8 mouse cellular contexts compared by ENCODE assay signal in genomic region chr14:25420987-25421386, GRCm38 (mm10). TPM values are rescaled to one million over a fixed set of nuclear protein-coding genes. Genes with fewer than 3 reads are reported as not detected.
DNase-seq lines count a peak whose midpoint lies in the region; ATAC-seq and TF ChIP-seq lines count a peak whose summit lies in the region.

No protein-coding gene starts in this region.

- no peak overlapping the region for H3K4me2 ChIP-seq in heart, embryonic 12.5 days
- no peak overlapping the region for H3K4me2 ChIP-seq in kidney, postnatal 0 days (ENCODE audit: low read length)
- no peak overlapping the region for H3K4me2 ChIP-seq in stomach, embryonic 15.5 days

- DNase-seq in cerebellum, adult 11-12 months, result no peak
- peak; percentile 70 for DNase-seq in adrenal gland, postnatal 25 days
- no peak for DNase-seq in kidney, postnatal 0 days (ENCODE audit: low spot score)
- no peak for DNase-seq in T-cell, adult 2 months (ENCODE audit: low spot score)

- peak; percentile 2; the same call in 1 of the 2 replicates for ATAC-seq in cerebellum, adult (ENCODE audit: insufficient number of reproducible peaks, low FRiP score, low TSS enrichment)
- ATAC-seq in heart, embryonic 12.5 days (ENCODE audit: insufficient number of reproducible peaks, low FRiP score), result no peak
- 0 out of 2 replicates have a peak, but pooled peaks have one; percentile 44 for ATAC-seq in kidney, postnatal 0 days (replicated peaks; ENCODE audit: low FRiP score, low read depth)
- ATAC-seq in stomach, embryonic 15.5 days (ENCODE audit: insufficient read depth, low FRiP score, low read depth), result no peak
- no peak for ATAC-seq in frontal cortex, adult (ENCODE audit: low TSS enrichment)

- 84% methylated on average over 1 of the region's 1 CpGs for WGBS in heart, embryonic 12.5 days
- 89% methylated on average over 1 of the region's 1 CpGs for WGBS in kidney, postnatal 0 days
- WGBS in stomach, embryonic 15.5 days, result 87% methylated on average over 1 of the region's 1 CpGs

- H3K9ac ChIP-seq in heart, embryonic 12.5 days, result no peak overlapping the region
- no peak overlapping the region for H3K9ac ChIP-seq in kidney, postnatal 0 days (ENCODE audit: low read depth, low read length)
- no peak overlapping the region for H3K9ac ChIP-seq in stomach, embryonic 15.5 days

- no peaks in the 10 kb centered on the region for H3K36me3 ChIP-seq in heart, embryonic 12.5 days
- H3K36me3 ChIP-seq in kidney, postnatal 0 days (ENCODE audit: insufficient read depth, low read length), result no peaks in the 10 kb centered on the region
- no peaks in the 10 kb centered on the region for H3K36me3 ChIP-seq in stomach, embryonic 15.5 days

- no peak overlapping the region for H3K4me3 ChIP-seq in heart, embryonic 12.5 days
- H3K4me3 ChIP-seq in kidney, postnatal 0 days (replicated peaks; ENCODE audit: low read depth, low read length), result no peak overlapping the region
- no peak overlapping the region for H3K4me3 ChIP-seq in stomach, embryonic 15.5 days (replicated peaks)

- no peaks in the 10 kb centered on the region for H3K27me3 ChIP-seq in heart, embryonic 12.5 days (replicated peaks)
- H3K27me3 ChIP-seq in kidney, postnatal 0 days (ENCODE audit: insufficient read depth, low read length), result no peaks in the 10 kb centered on the region
- H3K27me3 ChIP-seq in stomach, embryonic 15.5 days (replicated peaks), result no peaks in the 10 kb centered on the region

- 0 out of 2 replicates have a peak, but pooled peaks cover 3% of the 10 kb centered on the region for H3K9me3 ChIP-seq in heart, embryonic 12.5 days (replicated peaks)
- H3K9me3 ChIP-seq in kidney, postnatal 0 days (replicated peaks; ENCODE audit: low read length), result no peaks in the 10 kb centered on the region
- H3K9me3 ChIP-seq in stomach, embryonic 15.5 days, result no peaks in the 10 kb centered on the region

- peak overlapping the region; percentile 40 for H3K27ac ChIP-seq in heart, embryonic 12.5 days (ENCODE audit: poor library complexity, severe bottlenecking)
- no peak overlapping the region for H3K27ac ChIP-seq in kidney, postnatal 0 days
- peak overlapping the region; percentile 79 for H3K27ac ChIP-seq in stomach, embryonic 15.5 days

- no peak for TF ChIP-seq CTCF in kidney, postnatal 0 days (IDR thresholded peaks at IDR 0.05; ENCODE audit: low read depth)

- peaks cover 68% of the 10 kb centered on the region for H3K4me1 ChIP-seq in heart, embryonic 12.5 days (replicated peaks)
- peaks cover 7% of the 10 kb centered on the region; the same call in 1 of the 2 replicates for H3K4me1 ChIP-seq in kidney, postnatal 0 days (replicated peaks; ENCODE audit: insufficient read depth, low read length)
- peaks cover 30% of the 10 kb centered on the region for H3K4me1 ChIP-seq in stomach, embryonic 15.5 days

RNA-seq across cellular contexts. Expression of gene Zmiz1, which starts 38.0 kb away (rescaled TPM):
- total RNA-seq in adrenal gland, postnatal 25 days (2021), result 125 and 153 TPM in 2 replicates
- polyA plus RNA-seq in heart, embryonic 12.5 days (2016; fragmentation: Nextera tagmentation; extraction: Ambion mirVana), result 34.2 and 41.4 TPM in 2 replicates
- polyA plus RNA-seq in kidney, postnatal 0 days (2015; fragmentation: Nextera tagmentation; extraction: Ambion mirVana), result 25.0 and 26.6 TPM in 2 replicates
- 29.0 and 31.3 TPM in 2 replicates for polyA plus RNA-seq in stomach, embryonic 15.5 days (2015; fragmentation: Nextera tagmentation; extraction: Ambion mirVana)

Comparison
In these comparisons a context has a peak if more than half of its experiments do, and no peak if none do; other contexts are left out.
1. ATAC-seq: peak in cerebellum, adult (single experiment) and kidney, postnatal 0 days (single experiment); none in heart, embryonic 12.5 days (single experiment), stomach, embryonic 15.5 days (single experiment) and frontal cortex, adult (single experiment).